Mouse (Mus musculus): ENCODE data around the gene Pde9a. TPM values are rescaled to one million over a fixed set of nuclear protein-coding genes. Genes with fewer than 3 reads are reported as not detected.

Pde9a gene
- polyA plus RNA-seq, 1 experiment from 2014 or later, result 30.3 TPM

DNA sequence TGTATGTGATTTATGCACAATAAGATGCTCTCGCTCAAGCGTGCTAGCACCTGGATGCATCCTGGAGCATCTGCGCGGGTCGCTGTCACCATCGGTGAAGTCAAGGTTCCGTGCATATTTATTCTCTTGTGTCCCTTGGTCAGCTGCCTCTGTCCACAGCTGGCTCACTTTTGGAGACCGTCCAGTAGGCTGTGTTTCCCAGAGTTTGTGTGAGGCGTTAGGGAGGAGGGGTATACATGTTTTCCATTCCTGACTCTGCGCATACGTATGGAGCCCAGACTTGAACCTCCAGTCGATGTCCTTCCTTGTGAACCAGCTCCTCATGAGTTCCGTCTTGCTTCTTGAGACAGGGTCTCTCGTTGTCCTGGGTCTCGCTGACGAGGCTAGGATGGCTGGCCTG lies 34.6 kb downstream of the Pde9a start:
- no peaks in the 10 kb centered on the region for H3K27me3 ChIP-seq
- peaks cover 8% of the 10 kb centered on the region; the same call in 1 of the 2 replicates for H3K4me1 ChIP-seq
- no peak overlapping the region for H3K27ac ChIP-seq (replicated peaks)
- no peak overlapping the region for H3K9ac ChIP-seq (replicated peaks)
- 93% methylated on average over 16 of the region's 16 CpGs for WGBS
- H3K9me3 ChIP-seq, result no peaks in the 10 kb centered on the region
- no peak overlapping the region for H3K4me2 ChIP-seq (replicated peaks)
- H3K4me3 ChIP-seq, result no peak overlapping the region
- ATAC-seq (ENCODE audit: low FRiP score, low read depth), result no peak
- H3K36me3 ChIP-seq, result peaks cover 31% of the 10 kb centered on the region

GRCm38 (mm10) chr17:31422381-31422780 lies 36.4 kb downstream of the Pde9a start:
- H3K9me3 ChIP-seq, result no peaks in the 10 kb centered on the region
- H3K9ac ChIP-seq (replicated peaks), result no peak overlapping the region
- 100% methylated on average over 1 of the region's 1 CpGs for WGBS
- no peak overlapping the region for H3K4me2 ChIP-seq (replicated peaks)
- no peak for ATAC-seq (ENCODE audit: low FRiP score, low read depth)
- no peak overlapping the region for H3K4me3 ChIP-seq
- no peaks in the 10 kb centered on the region for H3K27me3 ChIP-seq
- peaks cover 14% of the 10 kb centered on the region; the same call in 1 of the 2 replicates for H3K36me3 ChIP-seq
- H3K4me1 ChIP-seq, result peaks cover 13% of the 10 kb centered on the region; the same call in 1 of the 2 replicates
- H3K27ac ChIP-seq (replicated peaks), result no peak overlapping the region

DNA sequence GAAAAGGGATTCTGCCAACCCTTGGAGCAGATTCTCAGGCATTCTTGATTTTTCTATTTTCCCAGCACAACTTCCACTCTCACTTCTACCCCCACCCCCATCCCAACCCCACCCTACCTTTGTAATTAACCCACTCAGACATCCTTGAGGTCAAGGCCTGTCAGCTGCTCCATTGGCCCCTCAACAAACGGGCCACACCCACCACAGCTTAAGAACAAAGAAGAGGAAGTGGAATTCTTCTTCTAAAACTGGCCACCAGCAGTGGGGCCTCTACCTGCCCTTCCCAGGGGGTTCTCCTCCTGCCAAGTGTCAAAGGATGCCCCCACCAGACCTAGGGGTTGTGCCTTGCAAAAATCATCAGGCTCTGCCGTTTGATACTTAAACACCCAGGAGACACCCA lies 37.0 kb downstream of the Pde9a start:
- Histone ChIP-seq H3K4me2 (replicated peaks) (no peak overlapping the region), H3K9ac (replicated peaks) (no peak overlapping the region), H3K27me3 (0 out of 2 replicates have a peak, but pooled peaks cover 2% of the 10 kb centered on the region), H3K36me3 (0 out of 2 replicates have a peak, but pooled peaks cover 9% of the 10 kb centered on the region), H3K4me1 (peaks cover 16% of the 10 kb centered on the region; the same call in 1 of the 2 replicates), H3K9me3 (no peaks in the 10 kb centered on the region), H3K27ac (replicated peaks) (no peak overlapping the region), H3K4me3 (no peak overlapping the region)
- 58% methylated on average over 2 of the region's 2 CpGs for WGBS
- no peak for ATAC-seq (ENCODE audit: low FRiP score, low read depth)

DNA sequence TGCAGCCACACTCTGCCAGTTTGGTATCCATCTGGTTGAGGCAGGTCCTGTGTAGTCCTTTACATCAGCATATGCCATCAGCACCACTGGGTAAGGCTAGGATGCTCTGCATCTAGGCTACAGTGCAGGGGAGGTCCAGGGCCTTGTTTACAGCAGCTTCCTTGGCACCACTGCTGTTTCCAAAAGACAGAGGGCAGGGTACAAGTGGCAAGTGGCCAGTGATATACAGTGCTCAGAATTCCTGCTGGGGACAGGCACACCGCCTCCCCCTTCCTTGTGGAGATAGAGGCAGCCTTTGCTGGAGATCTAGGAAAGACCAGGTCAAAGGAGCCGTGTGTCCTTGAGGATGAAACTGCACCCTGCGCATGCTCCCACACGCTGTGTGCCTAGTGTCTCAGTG lies 38.3 kb downstream of the Pde9a start:
- no peak overlapping the region for H3K27ac ChIP-seq (replicated peaks)
- peaks cover 11% of the 10 kb centered on the region for H3K36me3 ChIP-seq
- peaks cover 16% of the 10 kb centered on the region; the same call in 1 of the 2 replicates for H3K4me1 ChIP-seq
- 82% methylated on average over 4 of the region's 4 CpGs for WGBS
- 0 out of 2 replicates have a peak, but pooled peaks cover 3% of the 10 kb centered on the region for H3K27me3 ChIP-seq
- H3K9ac ChIP-seq (replicated peaks), result no peak overlapping the region
- no peak for ATAC-seq (ENCODE audit: low FRiP score, low read depth)
- no peaks in the 10 kb centered on the region for H3K9me3 ChIP-seq
- no peak overlapping the region for H3K4me2 ChIP-seq (replicated peaks)
- no peak overlapping the region for H3K4me3 ChIP-seq

GRCm38 (mm10) chr17:31424798-31425197 lies 38.8 kb downstream of the Pde9a start:
- Histone ChIP-seq H3K9ac (replicated peaks) (no peak overlapping the region), H3K4me1 (peaks cover 16% of the 10 kb centered on the region; the same call in 1 of the 2 replicates), H3K27me3 (0 out of 2 replicates have a peak, but pooled peaks cover 3% of the 10 kb centered on the region), H3K4me2 (replicated peaks) (no peak overlapping the region), H3K9me3 (no peaks in the 10 kb centered on the region), H3K4me3 (no peak overlapping the region), H3K36me3 (peaks cover 16% of the 10 kb centered on the region), H3K27ac (replicated peaks) (no peak overlapping the region)
- WGBS, result 43% methylated on average over 8 of the region's 8 CpGs
- ATAC-seq (ENCODE audit: low FRiP score, low read depth), result no peak

DNA sequence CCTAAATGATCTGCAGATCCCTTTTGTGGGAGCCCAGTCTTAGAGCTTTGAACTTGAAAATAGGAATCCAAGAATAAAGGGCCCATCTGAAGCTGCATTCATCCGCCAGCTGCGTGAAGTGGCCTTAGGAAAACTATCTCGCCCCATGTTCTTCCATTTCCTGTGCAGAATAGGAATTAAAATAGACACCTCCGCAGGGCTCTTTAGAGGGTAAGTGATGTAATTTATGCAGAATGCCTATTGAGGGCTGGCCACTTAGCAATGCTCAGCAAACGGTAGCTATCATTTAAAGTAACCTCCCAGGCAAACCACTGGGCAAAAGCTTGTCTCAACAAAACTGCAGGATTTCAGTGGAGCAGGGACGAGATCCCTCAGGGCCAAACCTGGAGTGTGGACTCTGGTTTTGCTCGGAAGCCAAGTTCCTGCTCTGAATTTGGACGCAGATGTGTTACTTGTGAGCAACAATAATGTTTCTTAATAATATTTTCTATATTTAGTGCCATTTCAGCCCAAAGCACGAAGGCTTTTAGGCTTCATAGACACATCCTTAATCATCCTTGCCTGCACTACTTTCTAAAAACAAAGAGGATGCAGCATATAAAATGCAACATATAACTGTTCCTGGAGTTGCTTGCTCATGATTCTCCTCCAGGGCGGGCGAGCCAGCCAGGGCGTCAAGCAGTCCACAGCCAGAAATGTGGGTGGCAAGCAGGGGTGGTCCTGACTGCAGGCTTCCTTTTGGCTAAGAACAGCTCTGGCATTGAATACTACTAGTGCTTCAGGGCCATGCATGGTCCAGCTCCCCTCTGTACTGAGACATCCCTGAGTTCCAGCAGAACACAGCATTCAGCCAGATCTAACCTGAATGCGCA lies 40.1 kb downstream of the Pde9a start:
- WGBS, result 69% methylated on average over 13 of the region's 13 CpGs
- Histone ChIP-seq H3K27me3 (0 out of 2 replicates have a peak, but pooled peaks cover 3% of the 10 kb centered on the region), H3K4me3 (no peak overlapping the region), H3K4me2 (replicated peaks) (no peak overlapping the region), H3K27ac (replicated peaks) (no peak overlapping the region), H3K9me3 (no peaks in the 10 kb centered on the region), H3K36me3 (peaks cover 24% of the 10 kb centered on the region), H3K9ac (replicated peaks) (no peak overlapping the region), H3K4me1 (peaks cover 12% of the 10 kb centered on the region; the same call in 1 of the 2 replicates)
- no peak for ATAC-seq (ENCODE audit: low FRiP score, low read depth)

- Histone ChIP-seq H3K4me2 (replicated peaks) (no peak overlapping the region), H3K9me3 (no peaks in the 10 kb centered on the region), H3K9ac (replicated peaks) (no peak overlapping the region), H3K36me3 (peaks cover 21% of the 10 kb centered on the region), H3K4me3 (no peak overlapping the region), H3K4me1 (peaks cover 33% of the 10 kb centered on the region), H3K27ac (replicated peaks) (no peak overlapping the region), H3K27me3 (peaks cover 25% of the 10 kb centered on the region)
- 89% methylated on average over 2 of the region's 2 CpGs for WGBS
- no peak for ATAC-seq (ENCODE audit: low FRiP score, low read depth)
Observed at GRCm38 (mm10) chr17:31429402-31429801, 43.4 kb downstream of the Pde9a start.

GRCm38 (mm10) chr17:31432878-31433281 lies 46.9 kb downstream of the Pde9a start:
- H3K9ac ChIP-seq (replicated peaks), result no peak overlapping the region
- no peak overlapping the region for H3K4me3 ChIP-seq
- no peaks in the 10 kb centered on the region for H3K9me3 ChIP-seq
- H3K4me2 ChIP-seq (replicated peaks), result no peak overlapping the region
- peaks cover 38% of the 10 kb centered on the region for H3K27me3 ChIP-seq
- WGBS, result 72% methylated on average over 5 of the region's 5 CpGs
- ATAC-seq (ENCODE audit: low FRiP score, low read depth), result no peak
- H3K36me3 ChIP-seq, result peaks cover 21% of the 10 kb centered on the region
- H3K4me1 ChIP-seq, result peaks cover 42% of the 10 kb centered on the region
- no peak overlapping the region for H3K27ac ChIP-seq (replicated peaks)

DNA sequence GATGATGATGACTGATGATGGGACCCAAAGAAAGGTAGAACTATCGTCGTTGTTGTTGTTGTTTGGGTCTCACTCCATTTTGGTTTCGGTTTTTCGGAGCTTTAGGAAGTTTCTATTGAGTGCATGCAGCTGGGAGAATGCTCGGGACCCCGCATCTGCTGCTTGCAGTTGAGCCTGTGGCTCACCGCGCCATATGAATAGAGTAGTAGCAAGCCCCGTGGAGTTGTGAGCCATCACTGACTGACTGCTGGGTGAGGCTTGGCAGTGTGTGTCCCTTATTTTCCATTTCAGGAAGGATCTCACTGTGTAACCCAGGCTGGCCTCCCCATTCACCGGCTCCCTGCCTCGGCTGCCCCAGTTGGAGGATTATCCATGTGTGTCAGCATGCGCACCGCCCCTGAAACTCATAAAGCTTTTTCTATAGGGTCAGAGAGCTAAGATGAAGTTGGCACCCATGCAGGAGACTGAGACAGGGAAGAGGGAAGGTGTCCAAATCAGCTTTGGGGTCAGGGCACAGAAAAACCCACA lies 47.5 kb downstream of the Pde9a start:
- Histone ChIP-seq H3K9me3 (no peaks in the 10 kb centered on the region), H3K36me3 (peaks cover 21% of the 10 kb centered on the region), H3K27ac (replicated peaks) (no peak overlapping the region), H3K27me3 (peaks cover 36% of the 10 kb centered on the region), H3K4me1 (peaks cover 41% of the 10 kb centered on the region), H3K4me3 (no peak overlapping the region), H3K4me2 (replicated peaks) (no peak overlapping the region), H3K9ac (replicated peaks) (no peak overlapping the region)
- WGBS, result 40% methylated on average over 13 of the region's 13 CpGs
- ATAC-seq (ENCODE audit: low FRiP score, low read depth), result no peak

DNA sequence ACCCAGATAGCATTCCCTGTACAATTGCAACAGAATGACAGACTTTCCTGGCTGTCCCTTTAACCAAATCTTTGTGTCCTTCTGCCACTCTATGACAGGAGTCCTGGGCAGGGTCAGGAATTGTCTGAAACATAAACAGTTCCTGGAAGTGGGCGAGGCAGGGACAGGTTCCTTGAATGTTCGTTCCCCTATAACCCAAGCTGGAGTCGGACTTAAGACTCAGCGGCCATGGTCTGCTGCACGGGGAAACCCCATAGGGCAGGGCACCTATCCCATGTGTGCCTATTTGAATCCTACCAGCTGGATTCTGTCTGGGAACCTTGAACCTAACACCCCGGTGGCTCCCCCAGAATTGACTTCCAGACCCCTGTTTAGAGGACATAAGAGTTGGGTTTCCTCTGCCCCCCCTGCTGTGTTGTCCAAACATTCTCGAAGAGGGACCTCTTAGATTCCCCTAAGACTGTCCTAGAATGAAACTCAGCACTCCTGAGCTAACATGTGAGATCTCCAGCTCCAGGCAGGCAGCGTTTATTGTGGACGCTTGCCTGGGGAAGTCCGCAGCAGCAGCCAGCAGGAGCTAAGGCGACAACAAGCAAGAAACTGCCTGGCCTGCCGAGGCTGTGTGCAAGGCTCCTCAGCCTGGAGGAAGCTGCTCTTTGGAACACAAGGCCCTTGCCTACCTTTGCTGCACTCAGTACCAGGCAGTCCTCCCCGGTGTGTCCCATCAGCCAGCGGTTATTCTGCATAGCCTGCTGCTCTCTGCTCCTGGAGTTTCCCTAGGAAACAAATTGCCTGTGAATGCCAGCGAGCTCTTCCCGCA lies 48.2 kb downstream of the Pde9a start:
- Histone ChIP-seq H3K4me3 (no peak overlapping the region), H3K9ac (replicated peaks) (no peak overlapping the region; the same call in 1 of the 2 replicates), H3K36me3 (peaks cover 15% of the 10 kb centered on the region), H3K4me1 (peaks cover 41% of the 10 kb centered on the region), H3K9me3 (no peaks in the 10 kb centered on the region), H3K27me3 (peaks cover 36% of the 10 kb centered on the region), H3K4me2 (replicated peaks) (peak overlapping the region; percentile 16; the same call in 1 of the 2 replicates), H3K27ac (replicated peaks) (peak overlapping the region; percentile 44)
- ATAC-seq (ENCODE audit: low FRiP score, low read depth), result no peak
- 9% methylated on average over 16 of the region's 16 CpGs for WGBS

GRCm38 (mm10) chr17:31434825-31435325 lies 48.9 kb downstream of the Pde9a start:
- no peak for ATAC-seq (ENCODE audit: low FRiP score, low read depth)
- peak overlapping the region; percentile 16; the same call in 1 of the 2 replicates for H3K4me2 ChIP-seq (replicated peaks)
- H3K27me3 ChIP-seq, result peaks cover 40% of the 10 kb centered on the region
- 4% methylated on average over 8 of the region's 8 CpGs for WGBS
- no peak overlapping the region for H3K9ac ChIP-seq (replicated peaks)
- H3K9me3 ChIP-seq, result no peaks in the 10 kb centered on the region
- peaks cover 41% of the 10 kb centered on the region for H3K4me1 ChIP-seq
- peaks cover 8% of the 10 kb centered on the region for H3K36me3 ChIP-seq
- no peak overlapping the region for H3K4me3 ChIP-seq
- H3K27ac ChIP-seq (replicated peaks), result peak overlapping the region; percentile 44; the same call in 1 of the 2 replicates
